Mouse (Mus musculus) cerebellum, adult 2 months (tissue): ENCODE measurements around the gene Ezh1.

Experiments
- CTCF ChIP-seq: fragments of 200-500 bp; IDR thresholded peaks from 2 replicates; pipeline ENCODE4 v1.5.1; 2011; ENCODE audit warnings: low read depth, mild to moderate bottlenecking, control low read depth, low read length, moderate library complexity, borderline replicate concordance; ENCODE audit not compliant: insufficient read depth
- POLR2A ChIP-seq: fragments of 200-500 bp; IDR thresholded peaks from 2 replicates; pipeline ENCODE4 v1.6.1; 2011; ENCODE audit warnings: low read length, control low read depth, borderline replicate concordance; ENCODE audit not compliant: insufficient read depth

DNA sequence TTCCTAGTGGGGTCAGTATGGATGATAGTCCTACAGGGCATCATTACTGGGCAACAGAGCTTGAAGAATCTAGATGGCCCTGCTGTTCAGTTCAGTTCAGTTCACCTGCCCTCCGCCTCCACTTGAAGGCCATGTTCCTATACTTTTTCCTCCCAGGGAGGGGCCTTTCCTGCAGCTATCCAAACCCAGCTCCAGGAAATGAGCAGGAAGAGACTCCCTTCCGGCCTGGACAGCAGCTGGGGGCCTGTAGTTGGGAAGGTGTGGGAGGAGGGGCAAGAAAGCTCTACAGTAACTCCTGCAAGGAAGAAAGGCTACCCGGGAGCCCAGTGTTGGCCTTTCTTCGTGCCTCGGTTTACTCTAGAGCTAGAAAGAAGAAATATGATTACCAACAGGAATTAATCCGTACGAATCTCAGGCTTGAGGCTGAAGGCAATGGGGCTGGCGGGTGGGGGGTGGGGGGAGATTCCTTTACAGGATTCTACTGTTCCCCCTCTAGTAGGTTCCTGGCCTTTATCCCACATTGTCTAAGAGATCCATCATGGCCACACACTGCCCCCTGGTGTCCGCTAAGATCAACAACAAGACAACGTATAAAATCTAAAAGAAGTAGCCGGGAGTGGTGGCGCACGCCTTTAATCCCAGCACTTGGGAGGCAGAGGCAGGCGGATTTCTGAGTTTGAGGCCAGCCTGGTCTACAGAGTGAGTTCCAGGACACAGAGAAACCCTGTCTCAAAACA lies 22.2 kb upstream of the Ezh1 start:
- TF ChIP-seq POLR2A (no peak), CTCF (peak; percentile 61; the same call in 1 of the 2 replicates)
